Mouse (Mus musculus) thymus, postnatal 25 days (tissue): Measurements from ENCODE around the gene B4galt3.
"Not testable (repeated sequence)": the region's sequence is repeated elsewhere in the genome, so short reads cannot be mapped to it uniquely, and the experiment has no call there.

Source experiments
- DNase-seq: peaks from one replicate; pipeline ENCODE4 v3.0.0; 2022

The B4galt3 gene

GRCm38 (mm10) chr1:171241952-171242351 is 28.2 kb upstream of the B4galt3 start:
- DNase-seq = not testable (repeated sequence)

- no peak for DNase-seq
Measured at GRCm38 (mm10) chr1:171245353-171245752, 24.8 kb upstream of the B4galt3 start.

- peak; percentile 96 for DNase-seq
Measured at GRCm38 (mm10) chr1:171246709-171247452, 23.2 kb upstream of the B4galt3 start.

- no peak for DNase-seq
Measured at GRCm38 (mm10) chr1:171247453-171247841, 22.7 kb upstream of the B4galt3 start.

- no peak for DNase-seq
Measured at GRCm38 (mm10) chr1:171247916-171248315, 22.2 kb upstream of the B4galt3 start.

- no peak for DNase-seq
Measured at GRCm38 (mm10) chr1:171248386-171249226, 21.5 kb upstream of the B4galt3 start.

GRCm38 (mm10) chr1:171249913-171250600 is 20.1 kb upstream of the B4galt3 start, which contains the start of gene Adamts4:
Adamts4 (plus strand) TSS chr1:171250421.
- no peak for DNase-seq

GRCm38 (mm10) chr1:171250680-171251593 is 19.2 kb upstream of the B4galt3 start, which contains the start of gene Ndufs2:
Ndufs2 (minus strand) TSS chr1:171251388.
- DNase-seq = no peak

GRCm38 (mm10) chr1:171251594-171252324 is 18.4 kb upstream of the B4galt3 start:
- no peak for DNase-seq

GRCm38 (mm10) chr1:171252415-171252814 is 17.7 kb upstream of the B4galt3 start:
- no peak for DNase-seq

GRCm38 (mm10) chr1:171256095-171256818 is 13.9 kb upstream of the B4galt3 start:
- DNase-seq = no peak

- peak; percentile 62 for DNase-seq
Measured at GRCm38 (mm10) chr1:171256937-171257548, 13.1 kb upstream of the B4galt3 start.

- no peak for DNase-seq
Measured at GRCm38 (mm10) chr1:171257781-171258180, 12.3 kb upstream of the B4galt3 start.

GRCm38 (mm10) chr1:171258921-171259320 is 11.2 kb upstream of the B4galt3 start:
- no peak for DNase-seq

- DNase-seq = no peak
Measured at GRCm38 (mm10) chr1:171260316-171260715, 9.8 kb upstream of the B4galt3 start.

GRCm38 (mm10) chr1:171262594-171263130 is 7.5 kb upstream of the B4galt3 start:
- DNase-seq = peak; percentile 16

- DNase-seq = no peak
Measured at GRCm38 (mm10) chr1:171263185-171263611, 6.9 kb upstream of the B4galt3 start.

GRCm38 (mm10) chr1:171263666-171264461 is 6.3 kb upstream of the B4galt3 start:
- no peak for DNase-seq
